Comparison of ENCODE assay signal across 23 mouse cellular contexts in the genomic region with DNA sequence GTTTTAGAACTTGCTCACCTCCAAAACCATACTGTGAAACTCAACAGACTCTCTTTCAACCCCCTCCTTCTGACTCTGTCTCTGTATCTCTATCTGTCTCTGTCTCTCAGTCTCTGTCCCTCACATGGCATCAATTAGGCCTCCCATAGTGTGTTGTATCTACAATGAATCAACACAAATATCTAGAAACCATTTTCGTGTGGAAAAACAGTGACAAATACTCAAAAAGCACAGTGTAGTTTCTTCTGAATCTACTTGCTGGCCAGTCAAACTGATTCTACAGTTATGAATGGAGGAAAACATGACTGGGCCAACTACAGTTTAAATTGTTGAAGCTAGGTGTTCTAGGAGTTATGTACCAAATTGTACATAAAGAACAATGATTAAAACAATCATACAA. TPM values are rescaled to one million over a fixed set of nuclear protein-coding genes. Genes with fewer than 3 reads are reported as not detected.
DNase-seq lines count a peak whose midpoint lies in the region; ATAC-seq and TF ChIP-seq lines count a peak whose summit lies in the region.
"Had no signal": no experiment of that assay in that cellular context is flagged by ENCODE, and none has a peak within 500 bp of the region (broad histone marks: within the 10 kb centered on the region; RNA-seq: fewer than 3 reads in every experiment).

No protein-coding gene starts in this region.

- ATAC-seq in inflammation-experienced regulatory T-cells, adult 6 months: peak; percentile 38
- ATAC-seq: forebrain, embryonic 14.5 days; forebrain, embryonic 16.5 days had no signal

- peak overlapping the region; percentile 91 for H3K9ac ChIP-seq in CH12.LX (ENCODE audit: insufficient read depth, low read depth)
- H3K9ac ChIP-seq: embryonic facial prominence, embryonic 13.5 days; embryonic facial prominence, embryonic 15.5 days; forebrain, embryonic 12.5 days had no signal

- no peak for TF ChIP-seq CTCF in CH12.LX (conservative IDR thresholded peaks at IDR 0.05 in 1 of 2, IDR thresholded peaks at IDR 0.05 in 1 of 2; ENCODE audit: low read depth in 2 of 2, low read length in 2 of 2)

- TF ChIP-seq RAD21 in CH12.LX (IDR thresholded peaks at IDR 0.05; ENCODE audit: low read depth, low read length): no peak

- no peak for TF ChIP-seq POLR2A in CH12.LX (IDR thresholded peaks at IDR 0.05; ENCODE audit: low read depth, low read length)

- peak; percentile 2 for DNase-seq in CD4-positive, CD25-positive, alpha-beta regulatory T cell, adult 2 months (ENCODE audit: low read depth, low spot score)
- DNase-seq in CH12.LX (ENCODE audit: extremely low read depth): peak; percentile 56
- DNase-seq in liver: no peak
- DNase-seq in cerebellum, postnatal 36 days: no peak
- DNase-seq: adrenal gland, adult 8-10 months; adrenal gland, postnatal 14 days; adrenal gland, postnatal 36 days; B cell, adult 2 months; cerebellum, adult 11-12 months; cerebellum, adult 2 months; cerebellum, adult 9-10 months; cerebellum, postnatal 10 days; cerebellum, postnatal 25 days; embryo, embryonic 11 days had no signal

- H3K27me3 ChIP-seq in CH12.LX (replicated peaks): no peaks in the 10 kb centered on the region
- H3K27me3 ChIP-seq: embryonic facial prominence, embryonic 13.5 days; embryonic facial prominence, embryonic 15.5 days; forebrain, embryonic 12.5 days had no signal

- TF ChIP-seq EP300 in CH12.LX (IDR thresholded peaks at IDR 0.05; ENCODE audit: low read length): peak; percentile 94

- in situ Hi-C loops in CH12.LX (cut with MboI; ENCODE audit: low pct_ligation_motif_present, low pct_unique_long_range_greater_than_20kb, low sequenced_read_pairs): no loop called here

- H3K27ac ChIP-seq in CH12.LX (ENCODE audit: insufficient read depth, low read depth): peak overlapping the region; percentile 92
- H3K27ac ChIP-seq: embryonic facial prominence, embryonic 13.5 days; embryonic facial prominence, embryonic 15.5 days; forebrain, embryonic 10.5 days; forebrain, embryonic 12.5 days had no signal

- H3K4me1 ChIP-seq in CH12.LX (ENCODE audit: control insufficient read depth in 1 of 2, insufficient read depth in 2 of 2): peaks cover 0 to 57% of the 10 kb centered on the region in 2 experiments; a peak in 2 of 4 replicates
- H3K4me1 ChIP-seq: embryonic facial prominence, embryonic 13.5 days; embryonic facial prominence, embryonic 15.5 days; forebrain, embryonic 10.5 days; forebrain, embryonic 12.5 days had no signal

- H3K4me2 ChIP-seq in CH12.LX (ENCODE audit: insufficient read depth, low read depth, poor library complexity, severe bottlenecking): peak overlapping the region; percentile 96
- H3K4me2 ChIP-seq: embryonic facial prominence, embryonic 13.5 days; embryonic facial prominence, embryonic 15.5 days; forebrain, embryonic 12.5 days had no signal

- no peaks in the 10 kb centered on the region for H3K36me3 ChIP-seq in CH12.LX (replicated peaks in 1 of 2; ENCODE audit: control insufficient read depth in 1 of 2, insufficient read depth in 1 of 2, low read length in 1 of 2)
- H3K36me3 ChIP-seq: embryonic facial prominence, embryonic 13.5 days; embryonic facial prominence, embryonic 15.5 days; forebrain, embryonic 10.5 days; forebrain, embryonic 12.5 days had no signal

- H3K4me3 ChIP-seq in CH12.LX (replicated peaks in 1 of 3; ENCODE audit: low read depth in 2 of 3, low read length in 2 of 3, poor library complexity in 1 of 3): no peak overlapping the region
- H3K4me3 ChIP-seq: embryonic facial prominence, embryonic 13.5 days; embryonic facial prominence, embryonic 15.5 days; erythroblast, embryonic 14.5 days; forebrain, embryonic 10.5 days; forebrain, embryonic 12.5 days had no signal

- dilution Hi-C loops in CH12.LX (cut with MboI; ENCODE audit: extremely low pct_ligation_motif_present, extremely low pct_unique_long_range_greater_than_20kb, low sequenced_read_pairs): no loop called here

- peaks cover 69% of the 10 kb centered on the region for H3K79me2 ChIP-seq in CH12.LX (replicated peaks; ENCODE audit: control insufficient read depth, extremely low read depth, insufficient read depth, poor library complexity, severe bottlenecking)

- H3K9me3 ChIP-seq in CH12.LX (replicated peaks; ENCODE audit: low read length): no peaks in the 10 kb centered on the region
- H3K9me3 ChIP-seq: embryonic facial prominence, embryonic 13.5 days; embryonic facial prominence, embryonic 15.5 days; forebrain, embryonic 10.5 days; forebrain, embryonic 12.5 days had no signal

TF ChIP-seq in CH12.LX, 34 proteins besides CTCF, POLR2A, EP300 and RAD21:
- TF ChIP-seq MAZ (IDR thresholded peaks at IDR 0.05; ENCODE audit: low read depth, low read length) (peak; percentile 86), MXI1 (IDR thresholded peaks at IDR 0.05; ENCODE audit: low read depth, low read length) (peak; percentile 55; the same call in 1 of the 2 replicates), NELFE (IDR thresholded peaks at IDR 0.05; ENCODE audit: low read depth, low read length) (no peak), GABPA (IDR thresholded peaks at IDR 0.05; ENCODE audit: insufficient replicate concordance, low read depth, low read length) (no peak), MEF2A (IDR thresholded peaks at IDR 0.05; ENCODE audit: borderline replicate concordance, low read depth, low read length) (peak; percentile 63; the same call in 1 of the 2 replicates), TBP (conservative IDR thresholded peaks at IDR 0.05; ENCODE audit: low read depth, low read length) (no peak), ZC3H11A (IDR thresholded peaks at IDR 0.05; ENCODE audit: low read depth, low read length) (no peak), KAT2A (IDR thresholded peaks at IDR 0.05; ENCODE audit: insufficient replicate concordance, low read length) (no peak), USF1 (IDR thresholded peaks at IDR 0.05; ENCODE audit: low read depth, low read length) (no peak), ZNF384 (IDR thresholded peaks at IDR 0.05; ENCODE audit: low read depth, low read length) (no peak; the same call in 1 of the 2 replicates), ZKSCAN1 (IDR thresholded peaks at IDR 0.05; ENCODE audit: borderline replicate concordance, low read depth, low read length) (no peak), HCFC1 (IDR thresholded peaks at IDR 0.05; ENCODE audit: low read depth, low read length) (no peak), RCOR1 (conservative IDR thresholded peaks at IDR 0.05; ENCODE audit: low read depth, low read length) (peak; percentile 80; the same call in 1 of the 2 replicates), JUN (IDR thresholded peaks at IDR 0.05; ENCODE audit: insufficient read depth, low read depth, low read length) (peak; percentile 92), JUND (conservative IDR thresholded peaks at IDR 0.05; ENCODE audit: low read depth, low read length) (peak; percentile 96), ELF1 (IDR thresholded peaks at IDR 0.05; ENCODE audit: low read depth, low read length) (no peak), E2F4 (IDR thresholded peaks at IDR 0.05; ENCODE audit: insufficient replicate concordance, low read depth, low read length) (no peak), ZMIZ1 (IDR thresholded peaks at IDR 0.05; ENCODE audit: low read depth, low read length) (no peak), ETS1 (conservative IDR thresholded peaks at IDR 0.05; ENCODE audit: low read depth, low read length) (peak; percentile 60), SMC3 (IDR thresholded peaks at IDR 0.05; ENCODE audit: low read depth, low read length) (no peak), UBTF (IDR thresholded peaks at IDR 0.05; ENCODE audit: low read depth, low read length) (no peak), IRF4 (IDR thresholded peaks at IDR 0.05; ENCODE audit: low read depth, low read length) (peak; percentile 96), SIN3A (IDR thresholded peaks at IDR 0.05; ENCODE audit: low read length) (peak; percentile 76; the same call in 1 of the 2 replicates), BHLHE40 (IDR thresholded peaks at IDR 0.05; ENCODE audit: low read depth, low read length) (peak; percentile 77), USF2 (conservative IDR thresholded peaks at IDR 0.05; ENCODE audit: low read depth, low read length) (no peak), POLR2AphosphoS2 (IDR thresholded peaks at IDR 0.05; ENCODE audit: low read depth, low read length) (no peak; the same call in 1 of the 2 replicates), CHD2 (IDR thresholded peaks at IDR 0.05; ENCODE audit: low read length) (peak; percentile 64), PAX5 (IDR thresholded peaks at IDR 0.05; ENCODE audit: low read length) (no peak), TCF12 (IDR thresholded peaks at IDR 0.05; ENCODE audit: low read depth, low read length) (peak; percentile 56; the same call in 1 of the 2 replicates), MYC (IDR thresholded peaks at IDR 0.05; ENCODE audit: low read depth, low read length) (peak; percentile 78; the same call in 1 of the 2 replicates), NRF1 (IDR thresholded peaks at IDR 0.05; ENCODE audit: low read depth, low read length) (no peak), MAFK (IDR thresholded peaks at IDR 0.05; ENCODE audit: insufficient replicate concordance, low read length) (peak; percentile 55; the same call in 1 of the 2 replicates), MAX (IDR thresholded peaks at IDR 0.05; ENCODE audit: low read length) (peak; percentile 71), CHD1 (IDR thresholded peaks at IDR 0.05; ENCODE audit: low read depth, low read length) (peak; percentile 84)

RNA-seq across cellular contexts. Expression of gene Alcam, which starts 10.8 kb away (rescaled TPM):
- 56.7 and 70.6 TPM in 2 replicates for total RNA-seq in CH12.LX (2012; rRNA removed)
- 26.3 and 31.5 TPM in 2 replicates for total RNA-seq in CH12.LX (2014; rRNA removed)
- 51.3 and 54.6 TPM in 2 replicates for polyA plus RNA-seq in CH12.LX (2012; ENCODE audit: insufficient read length, low read depth)
- 10 to 100 TPM in 1 of 3 experiments, 1 to 10 TPM in 2; 5.1 to 10.4 (median 7.9) TPM for polyA plus RNA-seq in inflammation-experienced regulatory T-cells, adult 6 months (2017; shearing (Covaris generic))
- total RNA-seq: MEL had no signal

Comparison
In these comparisons a context has a peak if more than half of its experiments do, and no peak if none do; other contexts are left out.
1. DNase-seq: peak in CD4-positive, CD25-positive, alpha-beta regulatory T cell, adult 2 months (single experiment) and CH12.LX (single experiment); none in liver (single experiment) and cerebellum, postnatal 36 days (0 of 2).